Mouse (Mus musculus) heart, adult 2 months (tissue): ENCODE data around the gene Soga1. TPM values are rescaled to one million over a fixed set of nuclear protein-coding genes. Genes with fewer than 3 reads are reported as not detected.
A peak's percentile ranks its signal among the peaks of the same experiment; 100 is the strongest.

Source experiments
- DNase-seq, 2 experiments: peaks; one replicate each; pipeline ENCODE4 v3.0.0; 2021
- H3K27ac ChIP-seq: fragments of 200-600 bp; 2 replicates; pipeline ENCODE4 v1.8.1; 2022
- H3K27me3 ChIP-seq: fragments of 200-500 bp; 2 replicates; pipeline ENCODE4 v1.6.1; 2012; ENCODE audit warnings: mild to moderate bottlenecking, low read length, inconsistent platforms, mixed read lengths; ENCODE audit not compliant: control insufficient read depth, insufficient read depth
- H3K36me3 ChIP-seq: fragments of 200-500 bp; 2 replicates; pipeline ENCODE4 v1.6.1; 2012; ENCODE audit warnings: low read length, inconsistent platforms; ENCODE audit not compliant: control insufficient read depth, insufficient read depth
- H3K4me1 ChIP-seq: fragments of 200-500 bp; 2 replicates; pipeline ENCODE4 v1.6.1; 2011; ENCODE audit warnings: low read length; ENCODE audit not compliant: control insufficient read depth, insufficient read depth
- H3K4me3 ChIP-seq: fragments of 200-600 bp; 2 replicates; pipeline ENCODE4 v1.8.1; 2022
- H3K79me2 ChIP-seq: fragments of 200-500 bp; replicated peaks from 2 replicates; pipeline ENCODE4 v1.6.1; 2012; ENCODE audit warnings: mild to moderate bottlenecking, inconsistent platforms, low read length, moderate library complexity, mixed read lengths; ENCODE audit not compliant: control insufficient read depth, insufficient read depth
- H3K9ac ChIP-seq: fragments of 200-500 bp; 2 replicates; pipeline ENCODE4 v1.6.1; 2012; ENCODE audit warnings: low read depth, mild to moderate bottlenecking, control low read depth, inconsistent platforms, low read length, mixed read lengths
- CTCF ChIP-seq: fragments of 200-600 bp; IDR thresholded peaks from 2 replicates; pipeline ENCODE4 v1.8.1; 2022; ENCODE audit warnings: antibody characterized with exemption, mild to moderate bottlenecking, moderate library complexity
- EP300 ChIP-seq: fragments of 200-500 bp; IDR thresholded peaks from 2 replicates; pipeline ENCODE4 v1.6.1; 2011; ENCODE audit warnings: low read depth, low read length, control low read depth; ENCODE audit not compliant: insufficient read depth
- POLR2A ChIP-seq: fragments of 200-500 bp; IDR thresholded peaks from 2 replicates; pipeline ENCODE4 v1.6.1; 2011; ENCODE audit warnings: mild to moderate bottlenecking, low read depth, low read length, control low read depth; ENCODE audit not compliant: insufficient read depth
- WGBS: fragments of 180-500 bp; shearing (Covaris S2); methylation state at CpG from one replicate; pipeline ENCODE4 v1.1.7; 2018; 5-methylcytosine and 5-hydroxymethylcytosine counted together
- intact Hi-C: fragments of 180-260 bp; cut with DNase I; formaldehyde crosslinking; loops from one replicate; pipeline ENCODE4 v1.15.1; 2025
- polyA plus RNA-seq: library from polyadenylated mRNA; depleted of rRNA; stranded (reverse); fragments of >200 nt; gene quantifications from 2 replicates; pipeline ENCODE4 v1.2.3, GENCODE M21; 2012
- total RNA-seq, 2 experiments: library from RNA; stranded (reverse); gene quantifications; 2 replicates each; pipeline ENCODE4 v1.2.3; 2021

The Soga1 gene
- total and polyA plus RNA-seq, 3 experiments: 4.8 to 11.7 (median 10.0) TPM

DNA sequence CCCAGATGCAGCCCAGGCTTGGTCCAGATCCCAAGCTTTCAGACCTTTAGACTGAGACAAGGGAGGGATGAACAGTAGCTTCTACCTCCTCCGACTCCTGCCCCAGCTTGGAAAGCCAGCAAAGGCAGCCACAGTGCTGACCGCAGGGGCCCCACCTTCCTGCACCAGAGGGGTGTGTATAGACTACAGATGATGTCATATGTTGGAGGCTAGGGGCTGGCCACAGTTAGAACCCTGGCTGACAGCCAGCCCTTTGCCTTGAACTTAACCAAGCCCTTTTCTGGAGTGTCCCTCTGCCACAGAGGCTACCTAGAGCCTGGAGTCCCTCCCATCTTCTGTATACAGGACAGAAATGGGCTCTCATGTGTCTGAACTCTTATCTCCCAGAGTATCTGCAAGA is 7.5 kb downstream of the Soga1 start:
- intact Hi-C loops: no loop called here
- peak; percentile 79 to 85 for DNase-seq
- Histone ChIP-seq H3K27me3 (no peaks in the 10 kb centered on the region), H3K27ac (peak overlapping the region; percentile 55), H3K4me1 (peaks cover 71% of the 10 kb centered on the region), H3K9ac (no peak overlapping the region), H3K79me2 (peaks cover 2% of the 10 kb centered on the region; the same call in 1 of the 2 replicates), H3K4me3 (no peak overlapping the region), H3K36me3 (peaks cover 3% of the 10 kb centered on the region; the same call in 1 of the 2 replicates)
- no peak for TF ChIP-seq EP300
- no peak for TF ChIP-seq POLR2A
- no peak for TF ChIP-seq CTCF
- whole genome bisulfite sequencing: 5% methylated on average over 2 of the region's 2 CpGs

DNA sequence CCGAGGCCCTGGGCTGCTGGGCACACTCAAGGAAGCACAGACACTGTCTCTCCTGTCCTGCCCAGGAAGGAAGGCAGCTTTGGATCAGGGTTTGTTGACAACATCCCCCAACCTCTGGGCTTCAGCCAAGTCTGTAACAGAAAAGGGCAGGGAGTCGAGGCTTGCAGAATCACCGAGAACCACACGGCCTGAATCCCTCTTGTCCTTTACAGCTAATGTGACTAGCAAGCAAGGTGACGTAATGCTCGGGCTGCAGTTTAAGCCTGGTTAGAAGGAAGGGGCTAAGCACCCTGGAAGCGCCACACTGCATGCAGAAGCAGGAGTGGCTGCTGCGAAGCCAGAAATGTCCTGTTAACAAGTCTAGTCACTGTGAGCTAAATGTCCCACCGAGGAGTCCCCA is 8.7 kb downstream of the Soga1 start:
- H3K79me2 ChIP-seq: peaks cover 3% of the 10 kb centered on the region; the same call in 1 of the 2 replicates
- H3K27ac ChIP-seq: peak overlapping the region; percentile 73
- H3K4me3 ChIP-seq: no peak overlapping the region
- peaks cover 3% of the 10 kb centered on the region for H3K36me3 ChIP-seq
- no peaks in the 10 kb centered on the region for H3K27me3 ChIP-seq
- WGBS: 20% methylated on average over 9 of the region's 9 CpGs
- H3K4me1 ChIP-seq: peaks cover 67% of the 10 kb centered on the region
- H3K9ac ChIP-seq: peak overlapping the region; percentile 33
- intact Hi-C loops: no loop called here
- no peak for TF ChIP-seq CTCF
- TF ChIP-seq POLR2A: no peak
- no peak for TF ChIP-seq EP300
- peak; percentile 64 to 65 for DNase-seq

DNA sequence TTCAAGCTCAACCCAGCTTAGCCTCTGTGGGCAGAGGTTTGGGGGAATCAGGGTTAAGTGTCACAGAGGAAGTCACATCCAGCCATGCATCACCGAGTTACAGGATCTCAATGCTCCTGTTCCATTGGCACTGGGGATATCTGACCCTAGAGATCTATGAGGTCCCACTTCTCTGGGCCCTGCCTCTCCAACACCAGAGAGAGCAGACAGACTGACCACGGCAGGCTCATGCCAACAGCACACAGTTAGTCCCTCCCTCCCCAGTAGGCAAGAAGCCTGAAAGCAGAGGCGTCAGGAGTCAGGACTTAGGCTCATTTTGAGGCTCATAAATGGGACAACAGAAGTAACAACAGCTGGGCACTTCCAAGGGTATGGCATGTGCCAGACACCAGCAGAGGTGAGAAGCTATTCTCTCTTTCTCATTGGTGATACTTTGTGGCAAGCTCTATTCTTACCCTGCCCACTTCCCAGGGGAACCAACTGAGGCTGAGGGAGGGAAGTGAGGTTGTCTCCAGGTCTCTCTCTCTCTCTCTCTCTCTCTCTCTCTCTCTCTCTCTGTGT is 9.2 kb downstream of the Soga1 start:
- Histone ChIP-seq H3K27me3 (no peaks in the 10 kb centered on the region), H3K4me3 (no peak overlapping the region), H3K79me2 (peaks cover 4% of the 10 kb centered on the region), H3K36me3 (peaks cover 3% of the 10 kb centered on the region), H3K27ac (peak overlapping the region; percentile 73), H3K9ac (peak overlapping the region; percentile 9; the same call in 1 of the 2 replicates), H3K4me1 (peaks cover 70% of the 10 kb centered on the region)
- intact Hi-C loops: no loop called here
- 24% methylated on average over 3 of the region's 3 CpGs for WGBS
- peak in 1 of 2 experiments; percentile 53 for DNase-seq
- TF ChIP-seq EP300 (no peak), POLR2A (no peak), CTCF (no peak)

DNA sequence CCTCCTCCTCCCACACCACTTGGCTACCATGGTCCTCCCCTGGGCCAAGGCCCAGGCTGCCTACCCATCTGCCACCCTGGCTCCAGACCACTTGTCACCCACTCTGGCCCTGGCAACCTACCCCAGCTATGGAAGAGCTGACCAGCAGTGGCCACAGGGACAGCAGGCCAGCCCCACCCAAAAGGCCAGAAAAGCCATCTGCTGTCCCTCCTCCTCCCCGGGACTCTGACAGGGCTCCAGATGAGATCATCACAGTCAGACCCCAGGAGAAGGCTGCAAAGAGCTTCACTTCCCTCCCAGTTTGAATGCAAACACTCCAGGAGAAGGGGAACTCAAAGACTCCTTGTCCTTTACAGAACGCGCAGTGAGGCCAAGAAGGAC is 9.7 kb downstream of the Soga1 start:
- H3K9ac ChIP-seq: no peak overlapping the region
- H3K4me3 ChIP-seq: no peak overlapping the region
- peaks cover 4% of the 10 kb centered on the region for H3K79me2 ChIP-seq
- peaks cover 3% of the 10 kb centered on the region for H3K36me3 ChIP-seq
- intact Hi-C loops: no loop called here
- peak; percentile 47 to 71 for DNase-seq
- H3K27ac ChIP-seq: peak overlapping the region; percentile 73
- no peaks in the 10 kb centered on the region for H3K27me3 ChIP-seq
- peaks cover 70% of the 10 kb centered on the region for H3K4me1 ChIP-seq
- no peak for TF ChIP-seq EP300
- 0 out of 2 replicates have a peak, but pooled peaks have one; percentile 26 for TF ChIP-seq POLR2A
- 27% methylated on average over 3 of the region's 3 CpGs for WGBS

DNA sequence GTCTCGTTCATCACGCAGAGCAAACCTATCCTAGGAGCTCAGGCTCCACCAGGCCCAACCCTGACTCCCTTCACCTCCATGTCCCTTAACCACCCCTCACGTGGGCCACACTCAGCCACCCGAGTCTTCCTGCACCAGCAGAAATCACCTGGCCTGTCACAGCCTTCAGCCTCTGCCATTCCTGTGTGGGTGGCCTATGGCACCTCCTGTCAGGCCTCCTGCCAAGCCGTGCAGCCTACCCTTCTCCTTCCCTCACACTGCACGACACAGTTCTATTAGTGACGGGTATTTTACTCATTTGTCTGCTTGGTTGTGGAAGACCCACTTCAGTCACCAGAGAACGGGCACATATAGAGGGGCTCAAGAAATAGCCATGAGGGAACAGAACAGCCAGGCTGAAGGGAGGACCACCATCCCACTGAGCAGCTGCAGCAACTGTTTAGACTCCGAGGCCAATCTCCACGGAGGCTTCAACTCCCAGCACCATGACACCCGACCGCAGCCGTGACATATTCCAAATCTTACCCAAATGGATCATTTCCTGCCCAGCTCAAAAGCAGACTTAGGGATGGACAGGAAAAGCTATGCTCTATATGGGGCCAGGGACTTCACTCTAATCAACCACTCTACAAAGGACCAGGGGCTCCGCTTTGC is 10.2 kb downstream of the Soga1 start:
- Histone ChIP-seq H3K79me2 (peaks cover 2% of the 10 kb centered on the region), H3K4me1 (peaks cover 69% of the 10 kb centered on the region), H3K27ac (peak overlapping the region; percentile 73), H3K4me3 (no peak overlapping the region), H3K36me3 (peaks cover 3% of the 10 kb centered on the region), H3K9ac (peak overlapping the region; percentile 32; the same call in 1 of the 2 replicates), H3K27me3 (no peaks in the 10 kb centered on the region)
- 39% methylated on average over 14 of the region's 14 CpGs for WGBS
- intact Hi-C loops: no loop called here
- peak in 1 of 2 experiments; percentile 27 for DNase-seq
- TF ChIP-seq POLR2A (no peak), CTCF (no peak), EP300 (no peak)

DNA sequence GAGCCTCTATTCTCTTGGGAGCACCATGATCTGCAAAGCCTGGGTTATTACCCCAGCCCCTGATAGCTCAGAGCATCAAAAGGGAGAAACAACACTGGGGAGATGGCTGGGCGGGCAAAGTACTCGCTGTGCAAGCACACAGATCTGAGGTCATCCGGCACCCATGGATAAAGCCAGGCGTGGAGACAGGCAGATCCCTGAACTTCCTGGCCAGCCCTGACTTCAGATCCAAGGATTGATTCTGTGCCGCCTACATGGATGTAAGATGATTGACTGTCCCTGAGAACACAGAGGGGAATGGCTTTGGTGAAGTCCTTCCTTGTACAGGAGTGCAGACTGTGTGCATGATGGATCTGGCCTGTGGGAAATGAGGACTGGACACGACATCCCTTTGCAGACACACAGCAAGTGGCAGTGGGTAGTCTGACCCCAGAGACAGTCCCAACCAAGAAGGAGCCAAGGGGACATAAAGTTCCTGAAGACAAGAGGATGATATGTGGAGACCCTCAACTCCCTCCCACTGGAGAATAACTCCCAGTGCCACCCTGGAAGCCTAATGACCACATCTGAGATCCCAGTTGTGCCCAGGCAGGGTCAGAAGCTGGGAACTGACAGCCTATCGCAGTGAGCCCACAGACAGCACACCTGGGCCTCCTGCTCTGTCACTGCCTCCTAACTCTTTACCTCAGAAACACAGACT is 12.2 kb downstream of the Soga1 start:
- 44% methylated on average over 7 of the region's 7 CpGs for WGBS
- peaks cover 61% of the 10 kb centered on the region for H3K4me1 ChIP-seq
- intact Hi-C loops: no loop called here
- peak in 1 of 2 experiments; percentile 26 for DNase-seq
- peak overlapping the region; percentile 74 for H3K27ac ChIP-seq
- H3K36me3 ChIP-seq: peaks cover 3% of the 10 kb centered on the region
- H3K4me3 ChIP-seq: no peak overlapping the region
- no peaks in the 10 kb centered on the region for H3K27me3 ChIP-seq
- no peak for TF ChIP-seq POLR2A
- no peak for TF ChIP-seq CTCF
- TF ChIP-seq EP300: no peak
- H3K9ac ChIP-seq: no peak overlapping the region
- peaks cover 3% of the 10 kb centered on the region for H3K79me2 ChIP-seq
